Mouse (Mus musculus) forebrain, embryonic 10.5 days (tissue): Measurements from ENCODE around the gene Fbln2. TPM values are rescaled to one million over a fixed set of nuclear protein-coding genes. Genes with fewer than 3 reads are reported as not detected.

ENCODE experiments used
- DNase-seq: peaks from one replicate; pipeline ENCODE4 v3.0.0-alpha.2; 2017; ENCODE audit warnings: low spot score; ENCODE audit errors: extremely low spot score
- H3K27ac ChIP-seq: fragments of 300-500 bp; sonication (generic); 2 replicates; pipeline ENCODE4 v1.5.1; 2016; ENCODE audit warnings: mild to moderate bottlenecking
- H3K27me3 ChIP-seq: fragments of 300-500 bp; sonication (generic); 2 replicates; pipeline ENCODE4 v1.6.1; 2016; ENCODE audit warnings: mild to moderate bottlenecking; ENCODE audit not compliant: poor library complexity, severe bottlenecking
- H3K36me3 ChIP-seq: fragments of 300-500 bp; sonication (generic); replicated peaks from 2 replicates; pipeline ENCODE4 v1.6.1; 2016; ENCODE audit warnings: mild to moderate bottlenecking, moderate library complexity
- H3K4me1 ChIP-seq: fragments of 300-500 bp; sonication (generic); 2 replicates; pipeline ENCODE4 v1.6.1; 2016
- H3K4me3 ChIP-seq: fragments of 300-500 bp; sonication (generic); 2 replicates; pipeline ENCODE4 v1.5.1; 2016; ENCODE audit warnings: mild to moderate bottlenecking, moderate library complexity
- H3K9me3 ChIP-seq: fragments of 300-500 bp; sonication (generic); 2 replicates; pipeline ENCODE4 v1.6.1; 2016; ENCODE audit warnings: mild to moderate bottlenecking, moderate library complexity
- WGBS: fragments of 180-500 bp; shearing (Covaris S2); methylation state at CpG from one replicate; pipeline ENCODE4 v1.1.7; 2016; 5-methylcytosine and 5-hydroxymethylcytosine counted together
- polyA plus RNA-seq: library from polyadenylated mRNA; unstranded; fragments of >200 nt; fragmentation: Nextera tagmentation; extraction: Ambion mirVana; gene quantifications from 2 replicates; pipeline ENCODE4 v1.2.1, GENCODE M21; 2016

The Fbln2 gene
- polyA plus RNA-seq, 1 experiment from 2014 or later: 35.4 TPM

GRCm38 (mm10) chr6:91183041-91183440 lies 29.2 kb upstream of the Fbln2 start:
- no peak overlapping the region for H3K27ac ChIP-seq
- WGBS: 47% methylated on average over 1 of the region's 1 CpGs
- H3K36me3 ChIP-seq: no peaks in the 10 kb centered on the region
- no peak overlapping the region for H3K4me3 ChIP-seq
- H3K4me1 ChIP-seq: peaks cover 16% of the 10 kb centered on the region
- no peaks in the 10 kb centered on the region for H3K9me3 ChIP-seq
- H3K27me3 ChIP-seq: no peaks in the 10 kb centered on the region
- no peak for DNase-seq

GRCm38 (mm10) chr6:91183980-91184379 lies 28.3 kb upstream of the Fbln2 start:
- no peaks in the 10 kb centered on the region for H3K9me3 ChIP-seq

GRCm38 (mm10) chr6:91184776-91185175 lies 27.5 kb upstream of the Fbln2 start:
- no peaks in the 10 kb centered on the region for H3K9me3 ChIP-seq
- WGBS: 81% methylated on average over 3 of the region's 3 CpGs
- H3K36me3 ChIP-seq: no peaks in the 10 kb centered on the region
- peaks cover 16% of the 10 kb centered on the region for H3K4me1 ChIP-seq
- no peaks in the 10 kb centered on the region for H3K27me3 ChIP-seq
- H3K4me3 ChIP-seq: no peak overlapping the region
- DNase-seq: no peak
- no peak overlapping the region for H3K27ac ChIP-seq

More at GRCm38 (mm10) chr6:91183980-91184379, 28.3 kb upstream of the Fbln2 start:
- Histone ChIP-seq H3K4me3 (no peak overlapping the region), H3K36me3 (no peaks in the 10 kb centered on the region), H3K27ac (no peak overlapping the region), H3K27me3 (no peaks in the 10 kb centered on the region), H3K4me1 (peaks cover 16% of the 10 kb centered on the region)
- no peak for DNase-seq
- WGBS: 78% methylated on average over 2 of the region's 2 CpGs

GRCm38 (mm10) chr6:91185502-91185901 lies 26.8 kb upstream of the Fbln2 start:
- no peaks in the 10 kb centered on the region for H3K27me3 ChIP-seq
- WGBS: 90% methylated on average over 5 of the region's 5 CpGs
- H3K36me3 ChIP-seq: no peaks in the 10 kb centered on the region
- H3K4me1 ChIP-seq: peaks cover 9% of the 10 kb centered on the region
- H3K4me3 ChIP-seq: no peak overlapping the region
- no peaks in the 10 kb centered on the region for H3K9me3 ChIP-seq
- H3K27ac ChIP-seq: no peak overlapping the region
- DNase-seq: no peak

- no peak overlapping the region for H3K27ac ChIP-seq
- 55% methylated on average over 4 of the region's 4 CpGs for WGBS
- H3K4me1 ChIP-seq: peaks cover 1% of the 10 kb centered on the region
- H3K9me3 ChIP-seq: no peaks in the 10 kb centered on the region
- H3K27me3 ChIP-seq: no peaks in the 10 kb centered on the region
- no peak for DNase-seq
- H3K4me3 ChIP-seq: no peak overlapping the region
- H3K36me3 ChIP-seq: no peaks in the 10 kb centered on the region
Observed at GRCm38 (mm10) chr6:91186161-91186931, 25.9 kb upstream of the Fbln2 start.

GRCm38 (mm10) chr6:91186934-91187333 lies 25.3 kb upstream of the Fbln2 start:
- peaks cover 6% of the 10 kb centered on the region for H3K4me1 ChIP-seq
- no peak overlapping the region for H3K27ac ChIP-seq
- no peak overlapping the region for H3K4me3 ChIP-seq
- no peak for DNase-seq
- no peaks in the 10 kb centered on the region for H3K36me3 ChIP-seq
- 83% methylated on average over 6 of the region's 6 CpGs for WGBS
- H3K9me3 ChIP-seq: no peaks in the 10 kb centered on the region
- no peaks in the 10 kb centered on the region for H3K27me3 ChIP-seq

- Histone ChIP-seq H3K4me3 (no peak overlapping the region), H3K36me3 (no peaks in the 10 kb centered on the region), H3K9me3 (no peaks in the 10 kb centered on the region), H3K27me3 (no peaks in the 10 kb centered on the region), H3K27ac (0 out of 2 replicates have a peak overlapping the region, but pooled peaks have one; percentile 21), H3K4me1 (peaks cover 15% of the 10 kb centered on the region)
- DNase-seq: no peak
- WGBS: 89% methylated on average over 3 of the region's 3 CpGs
Observed at GRCm38 (mm10) chr6:91187871-91188270, 24.4 kb upstream of the Fbln2 start.

- DNase-seq: no peak
- 92% methylated on average over 6 of the region's 6 CpGs for WGBS
- H3K4me1 ChIP-seq: peaks cover 18% of the 10 kb centered on the region
- 0 out of 2 replicates have a peak, but pooled peaks cover 3% of the 10 kb centered on the region for H3K27me3 ChIP-seq
- no peaks in the 10 kb centered on the region for H3K9me3 ChIP-seq
- H3K36me3 ChIP-seq: no peaks in the 10 kb centered on the region
- H3K4me3 ChIP-seq: no peak overlapping the region
- H3K27ac ChIP-seq: no peak overlapping the region
Observed at GRCm38 (mm10) chr6:91189971-91190370, 22.3 kb upstream of the Fbln2 start.

GRCm38 (mm10) chr6:91191465-91191864 lies 20.8 kb upstream of the Fbln2 start:
- peaks cover 22% of the 10 kb centered on the region for H3K4me1 ChIP-seq
- no peak for DNase-seq
- no peaks in the 10 kb centered on the region for H3K36me3 ChIP-seq
- H3K9me3 ChIP-seq: no peaks in the 10 kb centered on the region
- no peak overlapping the region for H3K4me3 ChIP-seq
- WGBS: 31% methylated on average over 2 of the region's 2 CpGs
- H3K27ac ChIP-seq: peak overlapping the region; percentile 25; the same call in 1 of the 2 replicates
- H3K27me3 ChIP-seq: 0 out of 2 replicates have a peak, but pooled peaks cover 3% of the 10 kb centered on the region

- Histone ChIP-seq H3K27ac (0 out of 2 replicates have a peak overlapping the region, but pooled peaks have one; percentile 30), H3K27me3 (peaks cover 5% of the 10 kb centered on the region; the same call in 1 of the 2 replicates), H3K36me3 (no peaks in the 10 kb centered on the region), H3K4me1 (peaks cover 24% of the 10 kb centered on the region), H3K9me3 (no peaks in the 10 kb centered on the region), H3K4me3 (no peak overlapping the region)
- DNase-seq: no peak
- WGBS: 81% methylated on average over 3 of the region's 3 CpGs
Observed at GRCm38 (mm10) chr6:91192421-91192820, 19.8 kb upstream of the Fbln2 start.

- H3K4me3 ChIP-seq: no peak overlapping the region
- peaks cover 24% of the 10 kb centered on the region for H3K4me1 ChIP-seq
- H3K27me3 ChIP-seq: peaks cover 10% of the 10 kb centered on the region; the same call in 1 of the 2 replicates
- H3K27ac ChIP-seq: 0 out of 2 replicates have a peak overlapping the region, but pooled peaks have one; percentile 30
- H3K36me3 ChIP-seq: no peaks in the 10 kb centered on the region
- no peak for DNase-seq
- no peaks in the 10 kb centered on the region for H3K9me3 ChIP-seq
- WGBS: 70% methylated on average over 1 of the region's 1 CpGs
Observed at GRCm38 (mm10) chr6:91192851-91193545, 19.3 kb upstream of the Fbln2 start.

- peaks cover 42% of the 10 kb centered on the region for H3K4me1 ChIP-seq
- no peak for DNase-seq
- no peaks in the 10 kb centered on the region for H3K36me3 ChIP-seq
- no peaks in the 10 kb centered on the region for H3K9me3 ChIP-seq
- 72% methylated on average over 2 of the region's 2 CpGs for WGBS
- peaks cover 17% of the 10 kb centered on the region; the same call in 1 of the 2 replicates for H3K27me3 ChIP-seq
- no peak overlapping the region for H3K4me3 ChIP-seq
- H3K27ac ChIP-seq: no peak overlapping the region; the same call in 1 of the 2 replicates
Observed at GRCm38 (mm10) chr6:91198456-91198855, 13.8 kb upstream of the Fbln2 start.
